Mouse (Mus musculus) E14TG2a.4 (cell line): ENCODE results near the gene Ercc8.

Experiments
- CTCF ChIP-seq: conservative IDR thresholded peaks from 2 replicates; pipeline ENCODE4 v1.5.1; 2014; ENCODE audit warnings: low read length
- NANOG ChIP-seq: IDR thresholded peaks from 2 replicates; pipeline ENCODE4 v1.6.1; 2014; ENCODE audit warnings: borderline replicate concordance, low read length, mixed read lengths
- POU5F1 ChIP-seq: IDR thresholded peaks from 2 replicates; pipeline ENCODE4 v1.6.1; 2014; ENCODE audit warnings: low read length, borderline replicate concordance

DNA sequence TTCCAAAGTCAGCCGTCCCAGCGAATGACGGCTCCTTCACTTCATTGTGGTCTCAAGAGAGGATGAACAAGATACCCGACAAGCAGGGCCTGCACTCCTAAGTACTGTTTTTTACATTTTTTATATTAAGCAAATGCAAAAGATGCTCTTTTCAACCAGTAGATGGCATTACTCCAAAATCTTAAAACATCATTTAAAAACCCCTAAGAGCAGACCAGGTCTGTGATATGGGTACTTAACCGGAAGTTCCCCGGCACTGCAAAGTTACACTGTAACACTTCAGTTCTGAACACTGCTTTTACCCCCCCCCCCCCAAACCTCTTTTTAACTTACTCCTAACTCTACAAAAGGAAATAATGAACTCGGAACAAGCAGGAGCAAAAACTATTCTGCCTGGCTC, 29.5 kb upstream of the Ercc8 start:
- no peak for TF ChIP-seq POU5F1
- TF ChIP-seq CTCF, result peak; percentile 17
- TF ChIP-seq NANOG, result no peak
